Mouse (Mus musculus) forebrain, postnatal 0 days (tissue): ENCODE data around the gene Atp2c1. TPM values are rescaled to one million over a fixed set of nuclear protein-coding genes. Genes with fewer than 3 reads are reported as not detected.

Source experiments
- ATAC-seq: fragments of 200-750 bp; cut with Nextera tagmentation; 2 replicates; pipeline ENCODE4 v1.8.0; 2017; ENCODE audit warnings: mild to moderate bottlenecking, moderate library complexity
- DNase-seq: peaks from one replicate; pipeline ENCODE4 v3.0.0-alpha.2; 2015
- H3K27ac ChIP-seq: fragments of 300-500 bp; sonication (generic); 2 replicates; pipeline ENCODE4 v1.5.1; 2014; ENCODE audit warnings: low read depth, mild to moderate bottlenecking, antibody characterized with exemption, low read length, moderate library complexity, mixed read lengths
- H3K27me3 ChIP-seq: fragments of 300-500 bp; sonication (generic); 2 replicates; pipeline ENCODE4 v1.6.1; 2014; ENCODE audit warnings: mild to moderate bottlenecking, low read length, mixed read lengths; ENCODE audit not compliant: insufficient read depth
- H3K36me3 ChIP-seq: fragments of 300-500 bp; sonication (generic); 2 replicates; pipeline ENCODE4 v1.6.1; 2014; ENCODE audit warnings: mild to moderate bottlenecking, moderate library complexity; ENCODE audit not compliant: insufficient read depth
- H3K4me1 ChIP-seq: fragments of 300-500 bp; sonication (generic); 2 replicates; pipeline ENCODE4 v1.6.1; 2014; ENCODE audit warnings: antibody characterized with exemption; ENCODE audit not compliant: insufficient read depth
- H3K4me2 ChIP-seq: fragments of 300-500 bp; sonication (generic); 2 replicates; pipeline ENCODE4 v1.6.1; 2014; ENCODE audit warnings: low read depth, mild to moderate bottlenecking, moderate library complexity
- H3K4me3 ChIP-seq: fragments of 300-500 bp; sonication (generic); 2 replicates; pipeline ENCODE4 v1.5.1; 2014; ENCODE audit warnings: low read depth, low read length, mixed read lengths
- H3K9ac ChIP-seq: fragments of 300-500 bp; sonication (generic); 2 replicates; pipeline ENCODE4 v1.6.1; 2014; ENCODE audit warnings: mild to moderate bottlenecking
- H3K9me3 ChIP-seq: fragments of 300-500 bp; sonication (generic); 2 replicates; pipeline ENCODE4 v1.6.1; 2016; ENCODE audit warnings: low read length
- CTCF ChIP-seq: sonication (generic); IDR thresholded peaks from 2 replicates; pipeline ENCODE4 v1.5.1; 2016; ENCODE audit warnings: antibody characterized with exemption, control low read depth, low read depth
- WGBS: fragments of 180-500 bp; shearing (Covaris S2); extraction: QIAGEN DNeasy Blood & Tissue Kit; methylation state at CpG from one replicate; pipeline ENCODE4 v1.1.7; 2014; 5-methylcytosine and 5-hydroxymethylcytosine counted together
- polyA plus RNA-seq: library from polyadenylated mRNA; unstranded; fragments of >200 nt; fragmentation: Nextera tagmentation; extraction: Ambion mirVana; gene quantifications from 2 replicates; pipeline ENCODE4 v1.2.1, GENCODE M21; 2015
- total RNA-seq: library from RNA; depleted of rRNA; stranded (reverse); fragments of >200 nt; gene quantifications from 2 replicates; pipeline ENCODE4 v1.2.3, GENCODE M21; 2014; rRNA removed

Atp2c1 gene
- total and polyA plus RNA-seq, 2 experiments from 2014 or later = 80.6 to 207 TPM

GRCm38 (mm10) chr9:105368605-105369004 is 158.5 kb downstream of the Atp2c1 start:
- WGBS = 87% methylated on average over 3 of the region's 3 CpGs
- Histone ChIP-seq H3K4me1 (no peaks in the 10 kb centered on the region), H3K27ac (no peak overlapping the region), H3K36me3 (no peaks in the 10 kb centered on the region), H3K4me2 (no peak overlapping the region), H3K27me3 (no peaks in the 10 kb centered on the region), H3K4me3 (no peak overlapping the region), H3K9me3 (no peaks in the 10 kb centered on the region), H3K9ac (no peak overlapping the region)
- DNase-seq (no peak), ATAC-seq (no peak)
- no peak for TF ChIP-seq CTCF

- Histone ChIP-seq H3K27me3 (no peaks in the 10 kb centered on the region), H3K4me2 (no peak overlapping the region), H3K9ac (no peak overlapping the region), H3K9me3 (no peaks in the 10 kb centered on the region), H3K27ac (no peak overlapping the region), H3K36me3 (no peaks in the 10 kb centered on the region), H3K4me1 (no peaks in the 10 kb centered on the region), H3K4me3 (no peak overlapping the region)
- DNase-seq = no peak
- TF ChIP-seq CTCF = no peak
- 93% methylated on average over 4 of the region's 4 CpGs for WGBS
- no peak for ATAC-seq
These were observed 160.9 kb downstream of the Atp2c1 start for GRCm38 (mm10) chr9:105366199-105366598.

GRCm38 (mm10) chr9:105363520-105364231 is 163.4 kb downstream of the Atp2c1 start:
- no peak overlapping the region for H3K27ac ChIP-seq
- H3K36me3 ChIP-seq = no peaks in the 10 kb centered on the region
- H3K27me3 ChIP-seq = no peaks in the 10 kb centered on the region
- TF ChIP-seq CTCF = no peak
- no peaks in the 10 kb centered on the region for H3K9me3 ChIP-seq
- no peak overlapping the region for H3K4me2 ChIP-seq
- DNase-seq (peak; percentile 67), ATAC-seq (peak; percentile 82)
- H3K9ac ChIP-seq = no peak overlapping the region
- H3K4me1 ChIP-seq = no peaks in the 10 kb centered on the region
- 53% methylated on average over 5 of the region's 5 CpGs for WGBS
- no peak overlapping the region for H3K4me3 ChIP-seq

- H3K9ac ChIP-seq = no peak overlapping the region
- H3K36me3 ChIP-seq = no peaks in the 10 kb centered on the region
- H3K4me1 ChIP-seq = no peaks in the 10 kb centered on the region
- no peak overlapping the region for H3K4me2 ChIP-seq
- H3K9me3 ChIP-seq = no peaks in the 10 kb centered on the region
- no peaks in the 10 kb centered on the region for H3K27me3 ChIP-seq
- ATAC-seq = no peak
- 77% methylated on average over 2 of the region's 2 CpGs for WGBS
- TF ChIP-seq CTCF = no peak
- H3K27ac ChIP-seq = no peak overlapping the region
- no peak for DNase-seq
- no peak overlapping the region for H3K4me3 ChIP-seq
These were observed 164.9 kb downstream of the Atp2c1 start for GRCm38 (mm10) chr9:105362181-105362580.

Other genes starting within 250 kb of the Atp2c1 start
- 7.2 and 13.8 TPM in 2 replicates for gene Aste1, start 131.9 kb downstream of the Atp2c1 start, total RNA-seq
- 7.7 and 8.8 TPM in 2 replicates for gene Aste1, start 131.9 kb downstream of the Atp2c1 start, polyA plus RNA-seq
- 2.9 and 4.1 TPM in 2 replicates for gene Nek11, start 131.8 kb downstream of the Atp2c1 start, total RNA-seq
- 1.6 and 3.3 TPM in 2 replicates for gene Nek11, start 131.8 kb downstream of the Atp2c1 start, polyA plus RNA-seq
- gene Pik3r4, start 115.7 kb upstream of the Atp2c1 start, total RNA-seq = 19.1 and 20.8 TPM in 2 replicates
- gene Pik3r4, start 115.7 kb upstream of the Atp2c1 start, polyA plus RNA-seq = 11.2 and 12.9 TPM in 2 replicates